Mouse (Mus musculus) kidney, embryonic 14.5 days (tissue): ENCODE data around the gene Dgkq. TPM values are rescaled to one million over a fixed set of nuclear protein-coding genes. Genes with fewer than 3 reads are reported as not detected.

Source experiments
- ATAC-seq: fragments of 200-750 bp; cut with Nextera tagmentation; 2 replicates; pipeline ENCODE4 v1.8.0; 2017; ENCODE audit warnings: moderate number of reproducible peaks, mild to moderate bottlenecking, moderate TSS enrichment, moderate library complexity; ENCODE audit not compliant: low FRiP score, low TSS enrichment
- H3K27ac ChIP-seq: fragments of 300-500 bp; sonication (generic); 2 replicates; pipeline ENCODE4 v1.5.1; 2014; ENCODE audit warnings: low read depth, mild to moderate bottlenecking, low read length, moderate library complexity, mixed read lengths
- H3K27me3 ChIP-seq: fragments of 300-500 bp; sonication (generic); 2 replicates; pipeline ENCODE4 v1.6.1; 2014; ENCODE audit warnings: mild to moderate bottlenecking, low read length; ENCODE audit not compliant: control insufficient read depth, insufficient read depth
- H3K36me3 ChIP-seq: fragments of 300-500 bp; sonication (generic); 2 replicates; pipeline ENCODE4 v1.6.1; 2014; ENCODE audit warnings: low read length, mixed read lengths; ENCODE audit not compliant: control insufficient read depth, insufficient read depth
- H3K4me1 ChIP-seq: fragments of 300-500 bp; sonication (generic); 2 replicates; pipeline ENCODE4 v1.6.1; 2014; ENCODE audit warnings: low read length, mixed read lengths; ENCODE audit not compliant: control insufficient read depth, insufficient read depth
- H3K4me2 ChIP-seq: fragments of 300-500 bp; sonication (generic); replicated peaks from 2 replicates; pipeline ENCODE4 v1.6.1; 2014; ENCODE audit warnings: low read depth, mild to moderate bottlenecking, low read length
- H3K4me3 ChIP-seq: fragments of 300-500 bp; sonication (generic); 2 replicates; pipeline ENCODE4 v1.5.1; 2014; ENCODE audit warnings: mild to moderate bottlenecking, low read length
- H3K9ac ChIP-seq: fragments of 300-500 bp; sonication (generic); 2 replicates; pipeline ENCODE4 v1.6.1; 2014; ENCODE audit warnings: low read depth, mild to moderate bottlenecking, low read length, moderate library complexity
- H3K9me3 ChIP-seq: fragments of 300-500 bp; sonication (generic); 2 replicates; pipeline ENCODE4 v1.6.1; 2016; ENCODE audit warnings: low read length; ENCODE audit not compliant: control insufficient read depth
- WGBS: fragments of 180-500 bp; shearing (Covaris S2); extraction: QIAGEN DNeasy Blood & Tissue Kit; methylation state at CpG from one replicate; pipeline ENCODE4 v1.1.7; 2014; 5-methylcytosine and 5-hydroxymethylcytosine counted together
- polyA plus RNA-seq: library from polyadenylated mRNA; unstranded; fragments of >200 nt; fragmentation: Nextera tagmentation; extraction: Ambion mirVana; gene quantifications from 2 replicates; pipeline ENCODE4 v1.2.1, GENCODE M21; 2014

Dgkq gene
- polyA plus RNA-seq = 5.0 and 9.1 TPM in 2 replicates

- H3K4me2 ChIP-seq = peak within 1 kb of the TSS; percentile 78
- 0 out of 2 replicates have a peak, but pooled peaks cover 4% of the 10 kb centered on the region for H3K4me1 ChIP-seq
- peak; percentile 89 for ATAC-seq
- H3K36me3 ChIP-seq = 0 out of 2 replicates have a peak, but pooled peaks cover 4% of the 10 kb centered on the region
- H3K27ac ChIP-seq = peak within 1 kb of the TSS; percentile 73
- H3K27me3 ChIP-seq = peaks cover 3% of the 10 kb centered on the region; the same call in 1 of the 2 replicates
- WGBS = 6% methylated on average over 43 of the region's 43 CpGs
- peak within 1 kb of the TSS; percentile 57 for H3K4me3 ChIP-seq
- no peaks in the 10 kb centered on the region for H3K9me3 ChIP-seq
- peak within 1 kb of the TSS; percentile 71 for H3K9ac ChIP-seq
These were observed at the start of gene Dgkq for GRCm38 (mm10) chr5:108668977-108669936. Gene Dgkq, minus strand, starts transcription at chr5:108669672.

- no peak overlapping the region for H3K9ac ChIP-seq
- no peaks in the 10 kb centered on the region for H3K27me3 ChIP-seq
- ATAC-seq = no peak
- no peak overlapping the region for H3K4me2 ChIP-seq
- H3K4me3 ChIP-seq = no peak overlapping the region
- H3K27ac ChIP-seq = no peak overlapping the region
- 36% methylated on average over 4 of the region's 4 CpGs for WGBS
- no peaks in the 10 kb centered on the region for H3K9me3 ChIP-seq
- no peaks in the 10 kb centered on the region for H3K36me3 ChIP-seq
- H3K4me1 ChIP-seq = peaks cover 4% of the 10 kb centered on the region; the same call in 1 of the 2 replicates
These were observed 48.6 kb upstream of the Dgkq start for GRCm38 (mm10) chr5:108718051-108718450.

GRCm38 (mm10) chr5:108715974-108716373, 46.5 kb upstream of the Dgkq start:
- no peak overlapping the region for H3K4me3 ChIP-seq
- H3K36me3 ChIP-seq = no peaks in the 10 kb centered on the region
- H3K27me3 ChIP-seq = no peaks in the 10 kb centered on the region
- no peak for ATAC-seq
- no peaks in the 10 kb centered on the region for H3K9me3 ChIP-seq
- WGBS = 89% methylated on average over 1 of the region's 1 CpGs
- no peak overlapping the region for H3K9ac ChIP-seq
- no peak overlapping the region for H3K4me2 ChIP-seq
- H3K27ac ChIP-seq = no peak overlapping the region
- peaks cover 4% of the 10 kb centered on the region; the same call in 1 of the 2 replicates for H3K4me1 ChIP-seq

GRCm38 (mm10) chr5:108714149-108714548, 44.7 kb upstream of the Dgkq start:
- no peaks in the 10 kb centered on the region for H3K9me3 ChIP-seq
- no peak overlapping the region for H3K4me2 ChIP-seq
- H3K4me3 ChIP-seq = no peak overlapping the region
- 50% methylated on average over 6 of the region's 6 CpGs for WGBS
- H3K9ac ChIP-seq = no peak overlapping the region
- no peak overlapping the region for H3K27ac ChIP-seq
- no peaks in the 10 kb centered on the region for H3K27me3 ChIP-seq
- H3K4me1 ChIP-seq = peaks cover 4% of the 10 kb centered on the region; the same call in 1 of the 2 replicates
- no peaks in the 10 kb centered on the region for H3K36me3 ChIP-seq
- ATAC-seq = no peak

- peaks cover 4% of the 10 kb centered on the region; the same call in 1 of the 2 replicates for H3K4me1 ChIP-seq
- no peak overlapping the region for H3K9ac ChIP-seq
- no peaks in the 10 kb centered on the region for H3K9me3 ChIP-seq
- no peak overlapping the region for H3K4me2 ChIP-seq
- no peaks in the 10 kb centered on the region for H3K27me3 ChIP-seq
- ATAC-seq = no peak
- H3K4me3 ChIP-seq = no peak overlapping the region
- no peak overlapping the region for H3K27ac ChIP-seq
- no peaks in the 10 kb centered on the region for H3K36me3 ChIP-seq
These were observed 44.2 kb upstream of the Dgkq start for GRCm38 (mm10) chr5:108713691-108714090.

GRCm38 (mm10) chr5:108713096-108713495, 43.6 kb upstream of the Dgkq start:
- Histone ChIP-seq H3K4me2 (no peak overlapping the region), H3K9me3 (no peaks in the 10 kb centered on the region), H3K27me3 (no peaks in the 10 kb centered on the region), H3K9ac (no peak overlapping the region), H3K36me3 (peaks cover 2% of the 10 kb centered on the region; the same call in 1 of the 2 replicates), H3K4me1 (peaks cover 4% of the 10 kb centered on the region; the same call in 1 of the 2 replicates), H3K27ac (no peak overlapping the region), H3K4me3 (no peak overlapping the region)
- ATAC-seq = no peak
- WGBS = 89% methylated on average over 2 of the region's 2 CpGs

GRCm38 (mm10) chr5:108711968-108712367, 42.5 kb upstream of the Dgkq start:
- Histone ChIP-seq H3K4me1 (no peaks in the 10 kb centered on the region), H3K4me3 (no peak overlapping the region), H3K27me3 (no peaks in the 10 kb centered on the region), H3K36me3 (peaks cover 4% of the 10 kb centered on the region; the same call in 1 of the 2 replicates), H3K9me3 (no peaks in the 10 kb centered on the region), H3K4me2 (no peak overlapping the region), H3K27ac (no peak overlapping the region), H3K9ac (no peak overlapping the region)
- ATAC-seq = no peak
- 74% methylated on average over 5 of the region's 6 CpGs for WGBS

- ATAC-seq = no peak
- 53% methylated on average over 6 of the region's 6 CpGs for WGBS
These were observed 39.7 kb upstream of the Dgkq start for GRCm38 (mm10) chr5:108708981-108709731.

More at GRCm38 (mm10) chr5:108708981-108709731, 39.7 kb upstream of the Dgkq start:
- no peak overlapping the region for H3K9ac ChIP-seq
- no peak overlapping the region for H3K27ac ChIP-seq
- H3K9me3 ChIP-seq = no peaks in the 10 kb centered on the region
- peaks cover 26% of the 10 kb centered on the region for H3K36me3 ChIP-seq
- no peaks in the 10 kb centered on the region for H3K27me3 ChIP-seq
- H3K4me1 ChIP-seq = no peaks in the 10 kb centered on the region
- no peak overlapping the region for H3K4me2 ChIP-seq
- no peak overlapping the region for H3K4me3 ChIP-seq
